Mouse (Mus musculus) erythroblast, embryonic 14.5 days (primary cell): ENCODE data around the gene Adgrf5. TPM values are rescaled to one million over a fixed set of nuclear protein-coding genes. Genes with fewer than 3 reads are reported as not detected.
"Not testable (repeated sequence)": the region's sequence is repeated elsewhere in the genome, so short reads cannot be mapped to it uniquely, and the experiment has no call there.

Experiments used
- H3K27me3 ChIP-seq: 2 replicates; pipeline ENCODE4 v1.6.1; 2012; ENCODE audit warnings: inconsistent platforms; ENCODE audit not compliant: control insufficient read depth
- H3K36me3 ChIP-seq: 2 replicates; pipeline ENCODE4 v1.6.1; 2012; ENCODE audit warnings: mild to moderate bottlenecking, inconsistent platforms; ENCODE audit not compliant: control insufficient read depth
- H3K4me1 ChIP-seq: 2 replicates; pipeline ENCODE4 v1.6.1; 2012; ENCODE audit warnings: inconsistent platforms; ENCODE audit not compliant: control insufficient read depth
- H3K4me3 ChIP-seq: replicated peaks from 2 replicates; pipeline ENCODE3; 2012; ENCODE audit warnings: moderate library complexity, mild to moderate bottlenecking, inconsistent platforms
- H3K9me3 ChIP-seq: 2 replicates; pipeline ENCODE4 v1.6.1; 2012; ENCODE audit warnings: low read length, inconsistent platforms, mixed read lengths; ENCODE audit not compliant: control insufficient read depth
- GATA1 ChIP-seq: IDR thresholded peaks from 2 replicates; pipeline ENCODE4 v1.6.1; 2012; ENCODE audit warnings: low read length, inconsistent platforms, mixed read lengths
- TAL1 ChIP-seq: IDR thresholded peaks from 3 replicates; pipeline ENCODE4 v1.6.1; 2012; ENCODE audit warnings: low read length, inconsistent platforms, mixed read lengths
- polyA plus RNA-seq: library from polyadenylated mRNA; stranded (reverse); fragments of >175 nt; gene quantifications from 2 replicates; pipeline ENCODE4 v1.2.3, GENCODE M21; 2012

Adgrf5 gene
- polyA plus RNA-seq, 1 experiment: not detected

DNA sequence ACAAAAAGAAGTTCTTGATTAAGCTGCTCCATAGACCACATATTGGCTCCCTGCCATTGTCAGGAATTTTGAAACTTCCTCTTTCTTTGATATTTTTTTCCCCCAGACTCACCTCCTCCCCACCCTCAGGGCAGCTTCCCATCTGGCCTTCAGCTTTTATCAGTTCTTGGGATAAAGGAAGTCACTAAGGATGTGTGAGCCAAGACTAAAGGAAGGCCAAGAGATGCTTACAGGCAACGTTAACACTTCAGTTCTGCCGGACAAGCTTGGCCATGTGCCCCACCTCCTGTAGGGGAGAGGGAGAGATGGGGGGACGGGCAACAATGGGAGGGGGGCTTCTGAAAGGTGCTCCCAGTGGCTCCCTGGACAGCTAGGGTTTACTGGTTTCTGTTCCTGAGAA lies 109.8 kb downstream of the Adgrf5 start:
- no peak for TF ChIP-seq TAL1
- no peak for TF ChIP-seq GATA1
- H3K36me3 ChIP-seq: no peaks in the 10 kb centered on the region
- H3K9me3 ChIP-seq: no peaks in the 10 kb centered on the region
- no peaks in the 10 kb centered on the region for H3K27me3 ChIP-seq
- no peak overlapping the region for H3K4me3 ChIP-seq
- peaks cover 9% of the 10 kb centered on the region for H3K4me1 ChIP-seq

DNA sequence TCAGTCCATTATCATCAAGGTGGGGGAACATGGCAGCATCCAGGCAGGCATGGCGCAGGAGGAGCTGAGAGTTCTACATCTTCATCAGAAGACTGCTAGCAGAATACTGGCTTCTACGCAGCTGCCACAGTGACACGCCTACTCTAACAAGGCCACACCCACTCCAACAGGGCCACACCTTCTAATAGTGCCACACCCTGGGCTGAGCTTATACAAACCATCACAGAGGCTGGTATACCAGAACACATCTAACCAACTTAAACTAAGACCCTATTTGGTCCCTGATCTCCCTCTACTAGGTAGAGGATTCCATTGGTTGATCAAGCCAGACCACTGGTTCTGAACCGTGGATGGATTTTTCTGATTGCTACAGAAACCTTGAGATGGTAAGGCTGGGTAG lies 112.3 kb downstream of the Adgrf5 start:
- TF ChIP-seq GATA1: no peak
- TF ChIP-seq TAL1: no peak
- Histone ChIP-seq H3K4me1 (peaks cover 9% of the 10 kb centered on the region), H3K36me3 (no peaks in the 10 kb centered on the region), H3K4me3 (no peak overlapping the region), H3K9me3 (no peaks in the 10 kb centered on the region), H3K27me3 (no peaks in the 10 kb centered on the region)

DNA sequence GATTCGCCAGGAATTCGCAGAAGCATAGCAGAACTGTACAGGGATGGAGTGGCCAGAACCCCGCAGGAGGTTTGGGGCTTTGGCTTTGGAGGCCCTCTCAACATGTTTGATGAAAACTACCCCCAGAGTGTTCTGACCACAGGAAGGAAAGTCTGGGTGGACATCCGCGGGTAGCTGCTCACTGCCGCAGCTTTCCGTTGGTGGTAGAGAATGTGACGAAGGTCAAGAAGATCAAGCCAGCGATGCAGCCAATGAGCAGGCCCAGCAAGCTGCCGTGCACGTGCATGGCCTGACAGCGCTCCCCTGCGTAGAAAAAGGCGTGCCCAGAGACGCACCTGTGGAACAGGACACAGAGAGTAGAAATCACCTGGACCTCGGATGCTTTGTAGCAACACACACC lies 114.5 kb downstream of the Adgrf5 start:
- TF ChIP-seq GATA1 (no peak), TAL1 (no peak)
- Histone ChIP-seq H3K27me3 (no peaks in the 10 kb centered on the region), H3K9me3 (no peaks in the 10 kb centered on the region), H3K4me3 (no peak overlapping the region), H3K36me3 (no peaks in the 10 kb centered on the region), H3K4me1 (peaks cover 9% of the 10 kb centered on the region)

DNA sequence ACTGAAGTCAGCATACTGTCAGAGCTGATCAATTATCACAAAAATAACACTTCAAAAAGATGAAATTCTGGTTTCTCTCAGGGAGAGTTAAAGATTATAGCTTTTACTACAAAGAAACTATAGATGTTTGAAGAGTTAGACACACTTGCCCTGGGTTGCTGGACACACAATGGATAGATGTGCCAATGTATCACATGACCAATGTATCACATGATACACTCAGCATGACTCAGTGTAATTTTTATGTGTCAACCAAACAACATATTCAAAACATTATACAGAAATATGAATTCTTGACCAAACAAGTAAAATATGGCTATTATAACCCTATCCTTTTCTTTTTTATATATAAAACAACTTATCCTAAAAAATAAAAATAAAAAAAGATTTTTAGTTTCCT lies 117.4 kb downstream of the Adgrf5 start:
- TF ChIP-seq TAL1: no peak
- no peak for TF ChIP-seq GATA1
- H3K36me3 ChIP-seq: no peaks in the 10 kb centered on the region
- H3K4me1 ChIP-seq: peaks cover 3% of the 10 kb centered on the region
- H3K4me3 ChIP-seq: no peak overlapping the region
- H3K27me3 ChIP-seq: no peaks in the 10 kb centered on the region
- no peaks in the 10 kb centered on the region for H3K9me3 ChIP-seq

DNA sequence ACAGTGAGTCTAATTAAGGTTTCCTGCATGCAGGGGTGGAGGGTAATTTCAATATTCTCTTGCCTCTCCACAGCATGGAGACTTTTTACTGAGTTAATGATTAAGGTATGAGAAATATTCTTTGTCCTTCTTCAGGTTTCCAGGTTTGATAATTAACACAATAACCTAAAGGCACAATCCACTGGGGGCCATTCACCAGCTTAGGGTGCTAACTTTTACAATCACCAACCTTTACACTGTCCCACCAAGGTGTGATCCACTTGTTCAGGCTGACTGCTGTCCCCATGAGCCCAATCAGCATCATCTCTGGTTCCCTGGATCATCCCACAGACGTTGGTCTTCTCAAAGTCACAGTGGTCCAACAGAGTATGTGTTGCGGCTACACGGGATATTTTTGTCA lies 125.7 kb downstream of the Adgrf5 start:
- Histone ChIP-seq H3K36me3 (no peaks in the 10 kb centered on the region), H3K27me3 (no peaks in the 10 kb centered on the region), H3K9me3 (no peaks in the 10 kb centered on the region), H3K4me1 (no peaks in the 10 kb centered on the region), H3K4me3 (no peak overlapping the region)
- no peak for TF ChIP-seq GATA1
- TF ChIP-seq TAL1: no peak

DNA sequence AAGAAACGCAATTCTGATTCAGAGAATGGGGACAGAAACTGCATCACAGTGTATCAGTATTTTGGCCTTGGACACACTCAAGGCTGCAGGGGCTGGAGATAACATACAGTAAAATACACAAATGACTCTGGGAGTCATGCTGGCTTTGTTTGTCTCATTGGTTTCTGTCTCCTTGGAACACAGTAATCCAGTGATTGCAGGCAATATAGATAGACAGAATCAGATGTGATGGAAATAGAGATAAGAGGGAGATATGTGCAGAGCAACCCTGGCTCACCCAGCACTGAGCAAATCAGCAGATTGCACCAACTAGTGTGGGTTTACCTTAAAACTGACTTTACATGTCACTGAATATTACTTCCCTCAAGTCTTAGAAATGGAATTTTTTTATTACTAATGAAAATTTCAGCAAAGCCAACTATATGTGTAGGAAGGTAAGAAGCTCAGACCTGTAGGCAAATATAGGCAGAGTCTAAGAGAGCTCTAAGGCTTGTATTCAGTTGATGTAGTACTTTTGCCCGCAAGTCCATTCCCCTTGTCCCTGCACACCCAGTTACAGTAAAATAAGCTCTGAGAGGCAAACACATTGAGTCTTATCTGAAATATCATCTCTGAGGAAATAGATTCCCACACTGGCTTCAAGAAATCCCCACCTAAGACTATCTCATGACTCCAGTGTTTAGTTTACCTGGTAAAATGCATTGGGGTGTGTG lies 128.3 kb downstream of the Adgrf5 start:
- H3K36me3 ChIP-seq: no peaks in the 10 kb centered on the region
- TF ChIP-seq GATA1 (no peak), TAL1 (no peak)
- H3K4me1 ChIP-seq: no peaks in the 10 kb centered on the region
- no peak overlapping the region for H3K4me3 ChIP-seq
- no peaks in the 10 kb centered on the region for H3K27me3 ChIP-seq
- no peaks in the 10 kb centered on the region for H3K9me3 ChIP-seq

DNA sequence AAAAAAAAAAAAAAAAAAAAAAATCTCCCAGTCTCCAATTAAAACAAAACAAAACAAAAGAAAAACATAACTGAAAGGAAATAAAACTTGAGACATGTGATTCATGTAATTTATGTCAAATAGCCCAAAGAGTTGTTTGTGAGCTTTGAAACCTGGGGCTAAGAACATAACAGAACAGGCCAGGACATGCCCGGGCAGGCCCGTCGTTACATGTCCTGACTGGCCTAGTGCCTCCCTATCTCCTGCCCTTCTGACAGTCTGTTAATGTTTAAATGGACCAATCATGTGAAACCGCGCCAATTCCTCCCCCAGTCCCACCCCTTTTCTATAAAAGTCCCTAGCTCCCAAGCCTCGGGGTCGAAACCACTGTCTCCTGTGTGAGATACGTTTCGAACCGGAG lies 130.1 kb downstream of the Adgrf5 start:
- H3K27me3 ChIP-seq, H3K9me3 ChIP-seq, H3K4me3 ChIP-seq, H3K4me1 ChIP-seq, H3K36me3 ChIP-seq: not testable (repeated sequence)

DNA sequence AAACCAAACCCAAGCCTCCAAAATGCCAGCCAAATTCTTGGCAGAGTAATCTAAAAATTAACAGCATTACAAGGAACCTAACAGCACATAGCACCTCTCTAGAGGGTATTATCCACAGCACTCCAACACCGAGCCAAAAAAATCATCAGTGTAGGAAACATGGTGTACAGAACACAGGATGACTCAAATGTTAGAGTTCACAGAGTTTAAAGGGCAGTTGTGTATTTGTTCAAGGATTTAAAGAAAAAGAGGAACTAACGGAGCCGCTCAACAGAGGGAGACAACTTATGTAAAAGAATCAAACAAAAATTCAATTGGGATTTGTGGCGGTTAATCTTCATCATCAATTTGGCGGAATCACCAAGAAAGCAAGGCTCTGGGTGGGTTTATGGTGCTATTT lies 135.3 kb downstream of the Adgrf5 start:
- no peaks in the 10 kb centered on the region for H3K36me3 ChIP-seq
- H3K9me3 ChIP-seq: no peaks in the 10 kb centered on the region
- no peaks in the 10 kb centered on the region for H3K4me1 ChIP-seq
- no peak overlapping the region for H3K4me3 ChIP-seq
- H3K27me3 ChIP-seq: no peaks in the 10 kb centered on the region
- TF ChIP-seq GATA1 (no peak), TAL1 (no peak)

DNA sequence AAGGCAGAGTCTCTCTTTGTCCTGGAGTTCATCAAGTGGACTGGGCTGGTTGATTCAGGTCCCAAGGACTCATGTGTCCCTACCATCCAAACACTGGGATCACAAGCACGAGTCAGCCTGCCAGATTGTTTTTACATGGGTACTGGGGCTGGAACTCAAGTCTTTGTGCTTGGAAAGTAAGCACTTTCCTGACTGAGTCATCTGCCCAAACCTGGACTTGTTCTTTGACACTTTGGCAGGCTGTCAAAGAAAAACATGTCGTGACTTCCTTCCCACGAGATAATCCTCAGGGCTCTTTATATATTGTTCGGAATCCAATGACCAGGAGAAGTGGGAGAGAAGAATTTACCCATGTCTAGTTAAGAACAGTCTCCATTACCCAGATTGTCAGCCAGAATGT lies 137.3 kb downstream of the Adgrf5 start:
- Histone ChIP-seq H3K4me1 (no peaks in the 10 kb centered on the region), H3K4me3 (no peak overlapping the region), H3K27me3 (no peaks in the 10 kb centered on the region), H3K9me3 (no peaks in the 10 kb centered on the region), H3K36me3 (no peaks in the 10 kb centered on the region)
- no peak for TF ChIP-seq TAL1
- TF ChIP-seq GATA1: no peak

DNA sequence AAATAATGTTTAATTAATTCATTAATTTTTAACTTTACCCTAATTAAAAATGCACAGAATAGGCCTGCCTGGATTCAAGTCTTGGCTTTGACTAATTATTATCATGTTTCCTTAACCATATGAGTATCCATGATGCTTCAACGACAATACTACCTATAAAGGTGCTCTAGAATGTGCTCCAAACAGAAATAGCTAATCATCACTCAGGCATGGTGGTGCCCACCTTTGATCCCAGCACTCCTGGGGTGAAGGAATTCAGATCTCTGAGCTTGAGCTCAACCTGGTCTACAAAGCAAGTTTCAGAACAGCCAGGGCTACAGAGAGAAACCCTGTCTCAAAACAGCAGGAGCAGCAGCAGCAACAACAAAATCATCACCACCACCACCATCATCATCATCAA lies 140.3 kb downstream of the Adgrf5 start:
- Histone ChIP-seq H3K4me1 (no peaks in the 10 kb centered on the region), H3K36me3 (no peaks in the 10 kb centered on the region), H3K4me3 (no peak overlapping the region)

More for the DNA sequence above, 140.3 kb downstream of the Adgrf5 start:
- H3K27me3 ChIP-seq: no peaks in the 10 kb centered on the region
- H3K9me3 ChIP-seq: no peaks in the 10 kb centered on the region
- no peak for TF ChIP-seq GATA1
- no peak for TF ChIP-seq TAL1
